Mouse (Mus musculus) spleen, postnatal 14 days (tissue): ENCODE data around the gene Rps3.

Source experiments
- DNase-seq, 2 experiments: peaks; one replicate each; pipeline ENCODE4 v3.0.0; 2021 to 2022; ENCODE audit warnings: low spot score in 2 of 2

Gene Rps3

GRCm38 (mm10) chr7:99443164-99443563, 40.4 kb downstream of the Rps3 start:
- DNase-seq, result no peak

- no peak for DNase-seq
Measured at GRCm38 (mm10) chr7:99441534-99442072, 41.9 kb downstream of the Rps3 start.

DNA sequence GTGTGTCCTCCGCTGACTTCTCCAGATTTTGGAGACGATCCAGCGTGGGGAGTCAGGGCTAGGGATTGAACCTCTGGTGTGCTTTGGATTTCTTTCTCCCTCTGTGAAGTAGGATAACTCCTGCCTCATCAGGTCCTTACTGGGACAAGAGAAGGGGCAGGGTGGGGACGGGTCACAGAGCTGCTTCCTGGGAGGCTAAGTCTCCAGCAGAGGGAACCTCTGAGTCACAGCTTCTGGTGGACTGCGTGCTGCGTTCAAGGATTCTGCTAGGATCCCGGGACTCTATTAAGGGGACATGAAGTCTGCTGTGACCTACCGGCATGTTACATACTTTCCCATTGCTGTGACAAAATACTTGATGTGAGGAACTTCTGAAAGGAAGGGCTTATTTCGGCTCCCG, 44.7 kb downstream of the Rps3 start:
- no peak for DNase-seq

DNA sequence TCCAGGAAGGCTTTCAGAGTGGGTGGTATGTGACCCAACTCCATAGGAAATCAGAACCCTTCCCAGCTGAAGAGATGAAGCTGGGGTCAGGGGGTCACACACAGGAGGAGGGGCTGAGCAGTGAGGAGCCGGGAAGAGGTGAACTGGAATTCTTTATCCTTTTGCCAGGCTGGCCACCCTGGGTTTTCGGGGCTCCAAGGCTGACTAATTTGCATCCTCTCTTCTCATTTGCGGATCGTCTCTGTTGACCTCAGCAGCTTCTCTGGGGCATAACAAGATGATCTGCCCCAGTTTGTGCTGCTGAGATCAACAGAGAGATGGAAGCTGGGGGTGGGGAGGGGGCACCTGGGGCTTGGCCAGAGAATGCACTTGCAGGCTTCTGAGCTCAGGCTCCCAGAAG, 47.0 kb downstream of the Rps3 start:
- no peak for DNase-seq

DNA sequence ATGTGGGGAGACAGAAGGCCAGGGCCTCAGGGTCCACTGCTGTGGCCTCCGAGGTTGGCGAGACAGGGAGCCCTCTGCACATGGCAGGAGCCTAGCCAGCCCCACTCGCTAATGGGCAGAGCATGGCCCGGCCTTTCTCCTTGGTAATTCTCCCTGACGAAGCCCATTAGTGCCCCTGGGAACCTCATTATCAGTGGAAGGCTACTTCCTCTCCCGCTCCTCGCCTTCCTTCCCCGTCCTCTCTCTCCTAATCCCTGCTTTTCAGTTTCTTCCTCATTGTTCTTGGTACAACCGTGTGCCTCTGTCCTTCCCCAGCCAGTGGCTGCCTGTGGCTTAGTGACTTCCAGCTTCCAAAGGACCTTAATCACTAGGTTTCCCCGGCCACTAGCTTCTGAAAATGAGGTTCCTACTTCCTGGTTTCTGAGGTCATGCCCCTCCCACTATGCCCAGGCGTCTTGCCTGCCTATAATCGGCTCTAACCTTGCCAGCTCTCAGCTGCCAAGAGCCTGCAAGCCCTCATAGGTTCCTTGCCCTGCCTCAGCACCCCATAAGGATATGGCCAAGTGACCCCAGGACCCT, 48.8 kb downstream of the Rps3 start:
- DNase-seq, result no peak

GRCm38 (mm10) chr7:99432863-99433262, 50.7 kb downstream of the Rps3 start:
- no peak for DNase-seq

- DNase-seq, result no peak
Measured at GRCm38 (mm10) chr7:99432248-99432647, 51.3 kb downstream of the Rps3 start.

DNA sequence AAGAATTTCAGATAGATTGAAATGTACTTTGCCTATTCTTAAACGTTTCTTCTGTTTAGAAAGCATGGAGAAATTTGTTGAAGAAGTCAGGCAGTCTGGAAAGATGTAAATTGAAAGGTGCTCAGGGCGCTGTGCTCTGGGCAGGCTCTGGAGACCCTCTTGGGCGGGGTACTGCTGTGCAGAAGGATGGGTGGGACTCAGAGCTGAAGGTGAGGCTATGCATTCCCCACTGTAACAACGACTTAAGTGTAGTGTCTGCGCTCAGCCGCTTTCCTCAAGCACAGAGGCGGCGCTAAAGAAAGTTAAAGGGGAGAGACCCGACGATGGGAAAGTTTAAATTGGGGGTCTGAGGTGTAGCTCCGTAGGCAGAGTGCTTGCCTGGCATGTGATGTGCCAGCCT, 53.3 kb downstream of the Rps3 start:
- DNase-seq, result no peak

- no peak for DNase-seq
Measured at GRCm38 (mm10) chr7:99429786-99430185, 53.8 kb downstream of the Rps3 start.

GRCm38 (mm10) chr7:99428836-99429235, 54.7 kb downstream of the Rps3 start:
- DNase-seq, result no peak

DNA sequence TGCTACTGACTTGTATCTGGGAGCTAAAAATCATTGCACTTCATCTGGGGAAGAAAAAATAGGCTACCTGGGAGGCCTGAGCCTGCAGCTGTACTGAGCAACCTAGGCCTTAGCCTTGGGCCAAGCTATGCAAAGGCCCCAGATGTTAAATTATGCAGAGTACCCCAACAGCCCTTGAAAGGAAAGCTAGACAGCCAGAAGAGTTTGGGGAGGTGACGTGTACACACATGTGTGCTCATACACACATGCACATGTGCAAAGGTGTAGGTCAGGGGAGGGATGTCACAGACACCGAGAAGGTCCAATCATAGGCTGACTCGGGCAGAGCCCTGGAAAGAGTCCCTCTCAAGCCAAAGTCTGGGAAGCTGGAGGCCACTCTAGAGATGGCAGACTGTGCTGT, 55.6 kb downstream of the Rps3 start:
- no peak for DNase-seq
